Mouse (Mus musculus) liver, embryonic 14.5 days (tissue): ENCODE results near the gene Micall2.

Experiments
- CTCF ChIP-seq: IDR thresholded peaks from 2 replicates; pipeline ENCODE4 v1.5.1; 2016; ENCODE audit warnings: antibody characterized with exemption, low read depth, control low read depth
- EP300 ChIP-seq: IDR thresholded peaks from 2 replicates; pipeline ENCODE4 v1.6.1; 2016; ENCODE audit warnings: antibody characterized with exemption, low read depth

- TF ChIP-seq CTCF (peak; percentile 65), EP300 (no peak)
Measured at GRCm38 (mm10) chr5:139722709-139723108, 13.4 kb downstream of the Micall2 start.
